ENCODE assay signal across 12 mouse cellular contexts in genomic region chr14:102811678-102812081, GRCm38 (mm10).
DNase-seq lines count a peak whose midpoint lies in the region; ATAC-seq and TF ChIP-seq lines count a peak whose summit lies in the region.
"Had no signal": no experiment of that assay in that cellular context is flagged by ENCODE, and none has a peak within 500 bp of the region (broad histone marks: within the 10 kb centered on the region; RNA-seq: fewer than 3 reads in every experiment).

No protein-coding gene starts in this region.

- peak; percentile 66; the same call in 1 of the 2 replicates for ATAC-seq in stomach, postnatal 0 days (ENCODE audit: low FRiP score, low TSS enrichment)
- ATAC-seq in erythroblast, adult 5-6 weeks (replicated peaks; ENCODE audit: low FRiP score, poor library complexity, severe bottlenecking): no peak
- ATAC-seq: CD4-positive, CD25-positive, alpha-beta regulatory T cell, adult 4 months; forebrain, embryonic 13.5 days had no signal

- no peaks in the 10 kb centered on the region for H3K9me3 ChIP-seq in stomach, postnatal 0 days (ENCODE audit: control insufficient read depth, low read length)
- H3K9me3 ChIP-seq: forebrain, embryonic 13.5 days; hindbrain, embryonic 15.5 days; neural tube, embryonic 15.5 days had no signal

- no peak for TF ChIP-seq EP300 in heart, adult 2 months (IDR thresholded peaks at IDR 0.05; ENCODE audit: insufficient read depth, low read depth, low read length)
- TF ChIP-seq EP300 in stomach, postnatal 0 days (optimal IDR thresholded peaks at IDR 0.05): no peak

- 51% methylated on average over 5 of the region's 5 CpGs for WGBS in heart, adult 2 months
- 45% methylated on average over 5 of the region's 5 CpGs for WGBS in lung, adult 2 months
- 25% methylated on average over 5 of the region's 5 CpGs for WGBS in stomach, postnatal 0 days

- DNase-seq in heart, adult 2 months: peak in 1 of 2 experiments; percentile 21
- DNase-seq in heart, postnatal 36 days: no peak
- peak; percentile 47 for DNase-seq in lung, postnatal 10 days
- DNase-seq in lung, adult 2 months: no peak
- peak; percentile 51 to 53 for DNase-seq in heart, postnatal 10 days
- DNase-seq in stomach, postnatal 0 days (ENCODE audit: low spot score): no peak
- no peak for DNase-seq in urinary bladder, postnatal 10 days (ENCODE audit: low spot score)

- H3K36me3 ChIP-seq in heart, adult 2 months (ENCODE audit: control insufficient read depth, insufficient read depth, low read length): peaks cover 6% of the 10 kb centered on the region
- H3K36me3 ChIP-seq in stomach, postnatal 0 days (ENCODE audit: control insufficient read depth, insufficient read depth, low read length): no peaks in the 10 kb centered on the region
- H3K36me3 ChIP-seq: hindbrain, embryonic 15.5 days; neural tube, embryonic 15.5 days had no signal

- H3K27me3 ChIP-seq in heart, adult 2 months (ENCODE audit: control insufficient read depth, insufficient read depth, low read length): no peaks in the 10 kb centered on the region
- H3K27me3 ChIP-seq in stomach, postnatal 0 days (ENCODE audit: control insufficient read depth, insufficient read depth, low read length): no peaks in the 10 kb centered on the region
- H3K27me3 ChIP-seq: forebrain, embryonic 13.5 days; hindbrain, embryonic 15.5 days; neural tube, embryonic 15.5 days had no signal

- H3K4me2 ChIP-seq in stomach, postnatal 0 days (replicated peaks; ENCODE audit: low read depth): no peak overlapping the region
- H3K4me2 ChIP-seq: forebrain, embryonic 13.5 days; hindbrain, embryonic 15.5 days; neural tube, embryonic 15.5 days had no signal

- H3K9ac ChIP-seq in heart, adult 2 months (ENCODE audit: low read depth, low read length): no peak overlapping the region
- H3K9ac ChIP-seq in stomach, postnatal 0 days (ENCODE audit: low read length): no peak overlapping the region
- H3K9ac ChIP-seq: forebrain, embryonic 13.5 days; hindbrain, embryonic 15.5 days; neural tube, embryonic 15.5 days had no signal

- H3K4me1 ChIP-seq in heart, adult 2 months (ENCODE audit: control insufficient read depth, insufficient read depth, low read length): peaks cover 8% of the 10 kb centered on the region
- H3K4me1 ChIP-seq in lung, adult 2 months (ENCODE audit: control insufficient read depth, insufficient read depth, low read length): no peaks in the 10 kb centered on the region
- no peaks in the 10 kb centered on the region for H3K4me1 ChIP-seq in stomach, postnatal 0 days (replicated peaks; ENCODE audit: control insufficient read depth, insufficient read depth)
- H3K4me1 ChIP-seq: forebrain, embryonic 13.5 days; hindbrain, embryonic 15.5 days; neural tube, embryonic 15.5 days had no signal

- peak overlapping the region; percentile 65 for H3K27ac ChIP-seq in heart, adult 2 months
- peak overlapping the region; percentile 67 for H3K27ac ChIP-seq in stomach, postnatal 0 days (replicated peaks)
- H3K27ac ChIP-seq: forebrain, embryonic 13.5 days; hindbrain, embryonic 15.5 days; neural tube, embryonic 15.5 days had no signal

- intact Hi-C loops in heart, adult 2 months (cut with DNase I): loop anchor here (2.0 kb wide), 3 partner anchors 17 to 169 kb away; no protein-coding TSS in a partner anchor
- intact Hi-C loops in heart, postnatal 36 days (cut with DNase I): loop anchor here (2.0 kb wide), 1 partner anchor 171 kb away; the partner anchor contains the start of gene Kctd12
- intact Hi-C loops in heart, postnatal 10 days (cut with DNase I): loop anchor here (2.0 to 5.0 kb wide), 2 partner anchors 91 to 171 kb away; partner anchors contain the start of gene Kctd12

- H3K4me3 ChIP-seq in heart, adult 2 months: no peak overlapping the region
- no peak overlapping the region for H3K4me3 ChIP-seq in lung, adult 2 months (replicated peaks; ENCODE audit: extremely low read depth, low read depth, low read length)
- H3K4me3 ChIP-seq in stomach, postnatal 0 days (ENCODE audit: low read depth, low read length): no peak overlapping the region
- H3K4me3 ChIP-seq: forebrain, embryonic 13.5 days; hindbrain, embryonic 15.5 days; neural tube, embryonic 15.5 days had no signal

- TF ChIP-seq POLR2A in heart, adult 2 months (IDR thresholded peaks at IDR 0.05; ENCODE audit: insufficient read depth, low read depth, low read length): no peak
- no peak for TF ChIP-seq POLR2A in lung, adult 2 months (IDR thresholded peaks at IDR 0.05; ENCODE audit: borderline replicate concordance, extremely low read depth, low read depth, low read length)

- TF ChIP-seq CTCF in heart, adult 2 months (IDR thresholded peaks at IDR 0.05): no peak
- no peak for TF ChIP-seq CTCF in lung, adult 2 months (IDR thresholded peaks at IDR 0.05; ENCODE audit: insufficient read depth, low read length)
- no peak for TF ChIP-seq CTCF in stomach, postnatal 0 days (IDR thresholded peaks at IDR 0.05; ENCODE audit: low read depth)

- H3K79me2 ChIP-seq in heart, adult 2 months (replicated peaks; ENCODE audit: control insufficient read depth, insufficient read depth, low read length): no peaks in the 10 kb centered on the region

Comparison
In these comparisons a context has a peak if more than half of its experiments do, and no peak if none do; other contexts are left out.
1. DNase-seq: peak in lung, postnatal 10 days (single experiment) and heart, postnatal 10 days (2 of 2); none in heart, postnatal 36 days (0 of 2), lung, adult 2 months (single experiment), stomach, postnatal 0 days (single experiment) and urinary bladder, postnatal 10 days (single experiment).